Mouse (Mus musculus): ENCODE results near the gene Plcg1.

GRCm38 (mm10) chr2:160780154-160780833 lies 49.2 kb downstream of the Plcg1 start:
- no peak for TF ChIP-seq CHD2 (IDR thresholded peaks at IDR 0.05; ENCODE audit: low read depth, low read length)
- no peak for TF ChIP-seq ZNF384 (IDR thresholded peaks at IDR 0.05; ENCODE audit: low read depth, low read length)
- no peak for TF ChIP-seq MAFK (IDR thresholded peaks at IDR 0.05; ENCODE audit: insufficient read depth, low read depth, low read length)
- no peak for TF ChIP-seq ZC3H11A (IDR thresholded peaks at IDR 0.05; ENCODE audit: borderline replicate concordance, low read depth, low read length)
- TF ChIP-seq HCFC1 (IDR thresholded peaks at IDR 0.05; ENCODE audit: borderline replicate concordance, insufficient read depth, low read length): no peak

Measured in ES-E14 (cell line).